Mouse (Mus musculus) heart, postnatal 36 days (tissue): ENCODE data around the gene Lsamp. TPM values are rescaled to one million over a fixed set of nuclear protein-coding genes. Genes with fewer than 3 reads are reported as not detected.
A peak's percentile ranks its signal among the peaks of the same experiment; 100 is the strongest.

Experiments used
- DNase-seq, 2 experiments: peaks; one replicate each; pipeline ENCODE4 v3.0.0; 2021 to 2022
- intact Hi-C: fragments of 180-260 bp; cut with DNase I; formaldehyde crosslinking; loops from one replicate; pipeline ENCODE4 v1.15.1; 2025
- total RNA-seq, 2 experiments: library from RNA; stranded (reverse); gene quantifications; 2 replicates each; pipeline ENCODE4 v1.2.3; 2021

Lsamp gene
- total RNA-seq, 2 experiments from 2014 or later, result 1.1 to 2.0 TPM

DNA sequence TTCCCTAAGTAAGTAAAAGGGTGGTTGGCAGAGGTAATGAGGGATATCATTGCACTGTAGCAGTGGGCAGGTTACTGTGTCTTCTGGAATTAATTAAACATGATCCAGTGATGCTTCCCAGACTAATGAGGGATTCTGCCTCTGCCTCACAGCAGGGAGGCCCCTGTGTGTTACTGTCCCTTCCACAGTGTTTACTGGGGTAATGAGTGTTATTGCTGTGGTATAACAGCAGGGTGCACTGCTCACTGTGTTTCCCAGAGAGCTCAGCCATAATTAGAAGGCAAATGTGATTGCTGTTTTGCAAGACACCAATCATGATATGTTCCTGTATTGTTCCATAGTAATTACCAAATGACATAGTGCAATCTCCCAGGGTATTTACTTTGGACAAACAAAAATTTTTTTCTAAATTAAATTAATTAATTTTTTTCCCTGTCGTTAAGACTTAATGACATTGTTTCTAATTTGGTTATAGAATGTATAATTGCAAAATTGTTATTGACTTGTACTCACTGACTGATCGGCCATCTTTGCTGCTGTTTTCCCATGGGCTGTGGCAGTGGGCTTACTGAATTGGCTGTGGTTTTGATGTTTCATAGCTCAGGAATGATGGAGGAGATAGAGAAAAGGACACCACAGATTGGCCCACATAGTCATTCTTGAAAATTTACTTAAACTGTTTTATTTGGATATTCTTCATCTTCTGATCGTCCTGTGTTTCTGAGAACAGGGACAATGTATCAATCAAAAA lies 655.6 kb downstream of the Lsamp start:
- no peak for DNase-seq
- intact Hi-C loops, result loop anchor here (5.0 kb wide), 1 partner anchor 328 kb away; no protein-coding TSS in a partner anchor

DNA sequence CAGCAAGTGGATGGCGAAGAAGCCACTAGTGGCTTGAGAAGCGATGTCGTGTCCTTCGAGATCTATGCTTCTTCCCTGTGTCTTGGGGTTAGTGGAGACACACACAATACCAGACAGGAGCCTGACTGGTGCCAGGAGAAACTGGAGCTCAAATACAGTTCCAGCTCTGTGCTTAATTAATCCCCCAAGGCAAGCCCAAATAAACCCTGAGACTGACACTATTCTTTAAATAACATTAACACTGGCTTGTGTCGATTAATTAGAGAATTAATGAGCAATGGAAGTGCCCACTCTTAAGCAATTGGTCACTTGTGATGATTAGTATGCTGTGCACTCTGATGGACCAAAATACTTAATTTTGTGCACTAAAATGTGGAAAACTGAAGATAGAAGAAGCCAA lies 668.6 kb downstream of the Lsamp start:
- no peak for DNase-seq
- intact Hi-C loops, result no loop called here

DNA sequence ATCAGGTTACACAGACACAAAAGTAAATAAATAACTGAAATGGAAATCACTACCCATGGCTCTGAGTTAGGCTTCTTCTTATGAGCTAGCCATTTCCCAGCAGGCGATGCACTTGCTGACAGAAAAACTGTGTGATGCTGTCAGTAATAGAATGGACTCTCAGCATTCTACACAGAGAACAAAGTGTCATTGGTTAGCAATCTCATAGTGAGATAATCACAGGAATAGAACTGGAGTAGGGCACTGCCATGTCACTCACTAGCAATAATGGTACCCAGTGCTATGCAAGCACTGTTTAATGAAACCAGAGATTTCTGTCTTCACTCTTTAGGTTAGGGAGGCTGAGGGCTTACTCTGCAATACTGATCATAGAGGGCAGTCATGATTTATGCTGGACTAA lies 669.3 kb downstream of the Lsamp start:
- intact Hi-C loops, result no loop called here
- no peak for DNase-seq

DNA sequence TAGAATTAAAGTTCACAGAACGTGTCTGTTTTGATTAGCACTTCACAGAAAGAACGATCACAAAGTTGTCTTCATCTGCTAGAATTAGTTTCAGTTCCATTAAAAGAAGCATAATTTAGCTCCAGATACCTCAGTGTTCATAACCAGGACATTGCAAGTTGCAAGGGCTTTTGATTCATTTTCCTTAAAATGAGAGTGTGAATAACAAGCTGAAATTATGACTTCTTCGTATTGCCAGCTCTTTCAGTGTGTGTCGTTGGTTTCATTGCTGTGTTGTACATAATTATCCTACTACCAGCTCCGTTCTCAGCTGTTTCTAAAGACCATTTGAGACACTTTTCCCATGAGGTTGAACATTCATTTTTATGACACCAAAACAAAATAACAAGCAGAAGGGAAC lies 672.2 kb downstream of the Lsamp start:
- intact Hi-C loops, result no loop called here
- DNase-seq, result no peak

DNA sequence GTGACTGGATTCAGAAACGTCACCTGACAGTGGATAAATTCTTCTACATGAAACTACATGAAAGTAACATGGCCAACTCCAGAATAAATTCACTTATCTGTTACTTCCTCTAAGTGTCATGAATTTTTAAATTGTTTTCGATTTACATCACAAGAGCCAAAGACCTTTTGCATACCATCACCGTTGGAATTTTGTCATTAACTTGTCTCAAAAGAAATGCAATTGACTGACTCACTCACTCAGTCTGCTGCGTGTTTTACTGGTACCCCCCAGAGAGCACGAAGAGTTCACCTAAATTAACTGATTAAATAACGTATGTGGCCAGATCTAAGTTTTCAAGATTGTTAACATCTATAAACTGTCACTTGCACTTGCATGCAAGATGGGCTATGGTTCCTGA lies 672.7 kb downstream of the Lsamp start:
- no peak for DNase-seq
- intact Hi-C loops, result no loop called here

GRCm38 (mm10) chr16:40685531-40685930 lies 701.4 kb downstream of the Lsamp start:
- DNase-seq, result no peak
- intact Hi-C loops, result no loop called here

- DNase-seq, result no peak
- intact Hi-C loops, result no loop called here
Observed at GRCm38 (mm10) chr16:40692292-40692691, 708.1 kb downstream of the Lsamp start.

GRCm38 (mm10) chr16:40697253-40697652 lies 713.1 kb downstream of the Lsamp start:
- intact Hi-C loops, result no loop called here
- no peak for DNase-seq

DNA sequence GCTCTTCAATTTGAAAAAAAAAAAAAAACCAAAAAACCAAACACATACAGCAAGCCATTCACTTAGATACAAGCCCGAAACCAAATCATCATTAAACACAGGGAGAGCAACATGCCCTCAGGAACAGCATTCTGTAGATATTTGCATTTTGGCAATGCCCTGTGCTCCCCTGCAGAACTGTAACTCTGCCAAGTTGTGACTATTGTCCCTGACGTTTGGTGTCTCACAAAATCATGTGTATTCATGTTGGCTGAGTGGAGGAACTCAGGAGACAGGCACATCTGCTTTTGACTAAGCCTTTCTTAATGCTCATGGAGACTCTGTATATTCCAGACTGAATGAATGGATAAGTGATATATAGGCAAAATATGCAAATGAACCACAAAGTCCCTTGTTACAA lies 724.4 kb downstream of the Lsamp start:
- intact Hi-C loops, result no loop called here
- DNase-seq, result no peak

DNA sequence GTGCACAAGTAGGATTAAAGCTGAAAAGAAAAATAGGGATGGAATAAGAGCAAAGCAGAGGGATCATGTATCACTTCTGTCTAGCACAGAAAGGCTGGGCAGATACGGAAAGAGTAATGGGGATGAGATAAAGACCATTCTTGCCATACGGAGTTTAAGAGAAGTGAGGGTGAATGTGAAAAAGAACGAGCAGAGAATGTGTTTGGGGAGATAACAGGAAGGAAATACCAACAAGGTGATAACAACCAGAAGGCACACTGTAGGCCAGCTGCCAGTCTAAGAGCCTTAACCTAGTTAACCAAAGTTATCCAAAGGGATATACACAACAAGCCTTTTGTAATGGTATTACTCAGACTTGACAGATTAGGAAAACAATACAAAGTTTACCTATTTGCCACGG lies 725.4 kb downstream of the Lsamp start:
- intact Hi-C loops, result no loop called here
- DNase-seq, result no peak

DNA sequence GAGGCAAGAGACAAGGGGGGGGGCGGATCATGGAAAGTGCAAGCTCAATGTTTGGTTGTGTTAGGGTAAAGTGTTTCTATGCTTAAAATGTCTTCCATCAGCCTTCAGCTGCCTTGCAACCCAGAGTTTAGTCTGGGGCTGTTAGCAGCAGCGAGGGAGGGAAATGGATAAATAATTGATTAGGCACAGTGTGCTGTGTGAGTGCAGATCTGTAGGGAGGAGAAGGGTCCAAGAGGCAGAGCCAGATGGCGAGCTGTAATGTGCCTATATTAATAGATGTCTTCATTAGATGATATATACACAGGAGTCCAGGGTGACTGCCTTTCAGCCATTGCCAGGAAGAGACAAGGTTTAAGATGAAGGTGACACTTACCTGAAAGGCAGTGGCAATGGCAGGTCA lies 725.9 kb downstream of the Lsamp start:
- intact Hi-C loops, result no loop called here
- DNase-seq, result no peak

DNA sequence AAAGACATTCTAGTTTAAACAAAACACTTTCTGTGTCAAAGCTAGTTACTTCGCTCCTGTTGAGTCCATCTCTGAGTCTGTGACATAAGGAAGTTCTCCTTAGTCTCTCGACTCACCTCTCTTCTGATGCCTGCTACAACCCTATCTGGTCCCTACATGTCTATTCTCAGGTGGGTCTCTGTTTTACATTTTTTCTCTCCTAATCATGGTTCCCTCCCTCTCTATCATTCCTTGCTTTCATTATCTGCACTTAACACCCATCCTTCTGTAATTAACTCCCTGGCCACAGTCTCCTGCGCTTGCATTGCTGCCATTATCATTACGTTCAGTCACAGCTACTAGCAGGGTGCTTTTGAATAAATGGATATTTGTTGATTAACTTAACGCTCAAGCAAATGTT lies 726.3 kb downstream of the Lsamp start:
- intact Hi-C loops, result no loop called here
- DNase-seq, result no peak

DNA sequence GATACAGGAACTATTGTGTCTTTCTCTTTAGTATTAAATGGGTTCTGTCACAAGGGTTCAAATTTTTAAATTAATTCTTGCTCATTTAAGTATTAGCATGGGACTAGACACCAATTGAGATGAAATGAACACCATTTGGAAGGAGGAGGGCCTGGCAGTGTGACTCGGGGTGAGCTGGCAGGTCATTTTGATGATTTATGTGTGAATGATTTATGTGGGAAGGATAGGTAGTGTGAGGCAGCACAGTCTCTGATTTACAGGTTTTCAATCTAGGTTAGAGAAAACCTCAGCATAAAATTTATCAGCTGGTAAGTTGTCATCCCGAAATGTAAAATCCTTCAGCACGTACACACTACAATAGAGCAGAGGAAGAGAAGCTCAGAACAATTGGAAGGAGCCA lies 729.6 kb downstream of the Lsamp start:
- DNase-seq, result no peak
- intact Hi-C loops, result no loop called here

- DNase-seq, result peak; percentile 2 to 32
- intact Hi-C loops, result loop anchor here (10.0 kb wide), 1 partner anchor 226 kb away; no protein-coding TSS in a partner anchor
Observed at GRCm38 (mm10) chr16:40739015-40739414, 754.9 kb downstream of the Lsamp start.

DNA sequence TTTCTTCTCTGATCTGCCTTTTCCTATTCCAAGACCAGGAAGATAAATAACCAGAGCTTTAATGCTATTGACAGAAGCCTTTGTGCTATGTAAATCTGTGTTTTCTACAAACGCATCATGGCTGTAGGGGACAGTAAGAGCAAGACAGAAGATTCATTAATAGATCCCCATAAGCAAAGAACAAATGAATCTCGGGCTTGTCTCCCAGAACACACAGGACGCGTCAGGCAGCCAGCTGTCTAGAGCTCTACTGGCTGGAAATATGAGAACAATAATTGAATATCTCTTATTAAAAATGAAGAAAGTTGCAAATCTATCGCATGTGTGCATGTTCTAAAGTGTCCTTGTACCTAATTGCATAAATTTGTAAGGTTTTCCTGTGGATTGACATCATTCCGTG lies 755.6 kb downstream of the Lsamp start:
- intact Hi-C loops, result loop anchor here (10.0 kb wide), 1 partner anchor 225 kb away; no protein-coding TSS in a partner anchor
- no peak for DNase-seq

- DNase-seq, result no peak
- intact Hi-C loops, result no loop called here
Observed at GRCm38 (mm10) chr16:40740273-40740672, 756.1 kb downstream of the Lsamp start.

DNA sequence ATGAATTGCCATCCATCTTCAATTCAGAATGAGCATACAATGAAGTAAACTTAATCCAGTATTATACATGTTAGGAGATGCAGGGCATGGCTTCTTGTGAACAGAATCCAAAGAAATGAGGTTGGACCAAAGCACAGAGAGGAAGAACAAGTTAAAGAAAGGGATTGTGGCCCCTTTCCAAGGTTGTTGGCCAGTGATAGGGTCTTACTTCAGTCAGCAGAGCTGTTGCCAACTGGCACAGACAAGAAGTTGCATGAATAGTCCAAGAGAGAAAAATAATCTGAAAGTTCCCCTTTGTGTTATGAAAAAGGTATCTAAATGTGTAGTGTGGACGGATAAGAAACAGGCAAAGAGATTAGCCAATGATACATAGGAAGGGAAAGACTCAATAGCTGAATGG lies 843.0 kb downstream of the Lsamp start:
- no peak for DNase-seq
- intact Hi-C loops, result no loop called here

DNA sequence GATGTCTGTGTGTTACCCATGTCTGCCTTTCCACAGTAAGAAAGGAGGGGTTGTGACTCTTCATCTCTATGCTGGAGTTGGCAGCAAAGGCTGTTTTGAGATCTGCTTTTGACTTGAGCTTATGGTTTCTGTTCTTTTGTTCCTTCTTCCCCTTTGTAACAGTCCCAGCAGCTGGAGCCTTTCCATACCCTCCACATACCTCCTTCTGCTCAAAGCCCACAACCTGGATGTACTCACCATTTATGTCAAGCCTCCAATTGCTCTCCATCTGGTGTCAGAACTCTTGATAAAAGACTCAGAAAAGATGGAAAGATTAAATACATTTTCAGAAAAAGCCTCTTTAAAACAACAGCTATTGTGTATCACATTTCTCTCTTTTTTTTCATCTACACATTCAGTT lies 847.4 kb downstream of the Lsamp start:
- intact Hi-C loops, result no loop called here
- no peak for DNase-seq

DNA sequence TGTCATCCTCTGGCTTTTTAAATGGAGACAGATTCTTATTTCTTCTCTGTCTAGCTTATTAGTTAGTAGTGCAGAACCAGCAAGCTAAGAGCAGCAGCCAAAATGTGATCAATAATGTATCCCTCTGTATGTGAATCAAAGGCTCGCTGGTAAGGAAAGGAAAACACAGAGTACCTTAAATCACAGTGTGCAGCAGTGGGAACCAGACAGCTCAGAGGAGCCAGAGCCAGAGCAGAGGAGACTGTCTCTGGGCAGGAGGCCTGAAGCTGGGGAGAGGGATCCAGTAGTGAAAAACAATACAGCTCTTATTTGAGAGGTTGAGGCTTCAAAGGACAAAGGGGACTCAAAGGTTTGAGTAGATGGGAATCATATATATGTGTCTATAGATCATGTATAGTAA lies 857.6 kb downstream of the Lsamp start:
- intact Hi-C loops, result no loop called here
- no peak for DNase-seq

DNA sequence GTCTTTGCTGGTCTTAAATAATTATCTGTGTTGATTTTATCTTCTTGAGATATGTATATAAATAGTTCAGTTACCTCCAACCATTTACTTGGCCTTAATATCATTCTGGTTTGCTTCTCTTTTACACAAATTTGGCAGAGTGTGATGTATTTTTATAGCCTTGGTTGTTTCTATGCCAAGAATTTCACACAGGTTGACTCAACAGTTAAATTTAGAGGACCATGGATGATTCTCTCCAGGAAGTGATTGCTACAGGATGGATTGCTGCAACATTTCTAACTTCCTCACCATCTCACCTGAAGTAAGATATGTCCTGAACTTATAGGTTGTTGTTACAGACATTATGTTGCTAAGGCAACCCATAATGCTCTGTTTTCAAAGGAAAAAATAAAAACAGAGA lies 882.6 kb downstream of the Lsamp start:
- no peak for DNase-seq
- intact Hi-C loops, result no loop called here

DNA sequence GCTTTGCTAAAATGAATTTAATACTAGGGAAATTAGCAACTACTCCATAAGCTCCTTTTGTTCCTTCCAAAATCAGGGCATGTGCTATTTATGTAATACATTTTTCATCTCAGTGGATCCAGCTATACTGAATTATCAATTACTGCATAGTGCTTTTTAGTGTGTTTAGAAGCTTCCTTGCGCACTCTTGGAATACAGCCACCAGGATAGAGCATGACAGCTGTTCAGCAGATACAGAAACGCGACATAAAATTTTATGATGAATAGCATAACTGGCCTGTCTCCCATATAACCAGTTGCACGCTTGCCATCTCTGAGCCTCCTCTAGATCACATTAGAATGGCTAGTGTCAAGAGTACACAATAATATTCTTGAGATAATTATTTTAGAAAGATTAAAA lies 894.1 kb downstream of the Lsamp start:
- intact Hi-C loops, result no loop called here
- DNase-seq, result no peak

- intact Hi-C loops, result no loop called here
- DNase-seq, result no peak
Observed at GRCm38 (mm10) chr16:40881942-40882341, 897.8 kb downstream of the Lsamp start.

DNA sequence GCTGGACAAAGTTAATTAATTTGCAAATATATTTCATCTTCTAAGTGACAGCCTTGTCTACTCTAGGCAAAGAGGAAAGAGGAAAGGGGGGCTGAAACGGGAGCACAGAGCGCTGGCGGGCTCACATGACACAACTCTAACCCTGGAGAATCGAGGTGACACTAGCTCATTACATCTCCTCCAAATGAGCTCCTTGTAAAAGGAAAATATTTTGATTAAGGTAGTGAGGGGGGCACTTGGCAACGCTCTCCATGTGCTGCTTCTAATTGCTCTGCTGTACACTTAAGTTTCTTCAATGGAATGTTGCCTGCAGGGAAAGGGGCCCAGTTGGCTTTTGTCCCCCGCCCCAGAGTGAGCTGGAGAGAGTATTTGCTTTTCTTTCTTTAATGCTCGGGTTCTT lies 907.2 kb downstream of the Lsamp start:
- no peak for DNase-seq
- intact Hi-C loops, result no loop called here
